Mouse (Mus musculus): Measurements from ENCODE around the gene Gm11634. TPM values are rescaled to one million over a fixed set of nuclear protein-coding genes. Genes with fewer than 3 reads are reported as not detected.
A peak's percentile ranks its signal among the peaks of the same experiment; 100 is the strongest.
"Not testable (repeated sequence)": the region's sequence is repeated elsewhere in the genome, so short reads cannot be mapped to it uniquely, and the experiment has no call there.

Gene Gm11634
- polyA plus RNA-seq, 1 experiment from 2014 or later: not detected

DNA sequence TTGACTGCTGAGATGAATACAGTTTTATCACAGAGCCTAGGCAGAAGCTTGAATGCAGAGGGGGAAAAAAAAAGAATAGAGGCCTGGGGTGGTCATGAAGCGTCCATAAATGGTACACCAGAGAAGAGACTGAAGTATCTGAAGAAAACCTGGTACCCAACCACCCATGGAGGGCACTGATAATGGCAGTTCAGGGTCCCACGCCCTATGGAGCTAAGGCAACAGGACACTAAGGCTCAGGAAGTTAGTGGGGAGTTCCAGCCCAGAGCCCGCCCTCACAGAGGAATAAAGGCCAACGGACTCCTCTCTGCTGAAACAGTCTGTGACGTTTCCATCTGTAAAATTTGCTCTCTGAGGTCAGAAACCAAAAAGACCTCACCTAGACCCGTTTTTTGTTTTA, 16.3 kb upstream of the Gm11634 start:
- H3K4me2 ChIP-seq: no peak overlapping the region
- H3K4me3 ChIP-seq: no peak overlapping the region
- no peaks in the 10 kb centered on the region for H3K9me3 ChIP-seq (replicated peaks)
- H3K9ac ChIP-seq: no peak overlapping the region
- H3K27ac ChIP-seq (ENCODE audit: poor library complexity, severe bottlenecking): no peak overlapping the region
- H3K27me3 ChIP-seq (replicated peaks): 0 out of 2 replicates have a peak, but pooled peaks cover 6% of the 10 kb centered on the region
- WGBS: 75% methylated on average over 6 of the region's 6 CpGs
- H3K36me3 ChIP-seq: no peaks in the 10 kb centered on the region
- no peak for ATAC-seq (ENCODE audit: insufficient number of reproducible peaks, low FRiP score)
- H3K4me1 ChIP-seq (replicated peaks): peaks cover 27% of the 10 kb centered on the region

DNA sequence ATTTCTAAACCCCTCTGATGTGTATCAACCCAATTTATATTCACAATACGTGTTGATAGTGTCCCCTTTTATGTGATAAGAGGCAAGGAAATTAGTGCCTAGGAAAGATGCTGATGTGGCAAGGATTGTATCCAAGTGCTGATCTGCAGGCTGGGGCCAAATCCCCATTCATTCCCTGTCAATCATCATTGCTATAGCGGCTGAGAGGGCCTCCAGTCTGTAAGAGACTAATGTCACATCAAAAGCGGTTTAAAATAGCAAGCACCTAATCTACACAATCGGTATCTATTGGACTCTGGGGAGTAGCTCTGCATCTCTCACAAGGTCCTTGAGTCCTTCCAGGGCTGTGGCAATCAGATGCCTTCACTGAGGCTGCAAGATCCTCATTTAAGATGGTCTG, 15.1 kb upstream of the Gm11634 start:
- H3K27me3 ChIP-seq (replicated peaks): 0 out of 2 replicates have a peak, but pooled peaks cover 6% of the 10 kb centered on the region
- H3K4me2 ChIP-seq: no peak overlapping the region
- H3K4me1 ChIP-seq (replicated peaks): peaks cover 32% of the 10 kb centered on the region
- H3K9me3 ChIP-seq (replicated peaks): no peaks in the 10 kb centered on the region
- H3K36me3 ChIP-seq: no peaks in the 10 kb centered on the region
- H3K9ac ChIP-seq: no peak overlapping the region
- H3K4me3 ChIP-seq: no peak overlapping the region
- ATAC-seq (ENCODE audit: insufficient number of reproducible peaks, low FRiP score): no peak
- WGBS: 36% methylated on average over 4 of the region's 4 CpGs
- no peak overlapping the region for H3K27ac ChIP-seq (ENCODE audit: poor library complexity, severe bottlenecking)

DNA sequence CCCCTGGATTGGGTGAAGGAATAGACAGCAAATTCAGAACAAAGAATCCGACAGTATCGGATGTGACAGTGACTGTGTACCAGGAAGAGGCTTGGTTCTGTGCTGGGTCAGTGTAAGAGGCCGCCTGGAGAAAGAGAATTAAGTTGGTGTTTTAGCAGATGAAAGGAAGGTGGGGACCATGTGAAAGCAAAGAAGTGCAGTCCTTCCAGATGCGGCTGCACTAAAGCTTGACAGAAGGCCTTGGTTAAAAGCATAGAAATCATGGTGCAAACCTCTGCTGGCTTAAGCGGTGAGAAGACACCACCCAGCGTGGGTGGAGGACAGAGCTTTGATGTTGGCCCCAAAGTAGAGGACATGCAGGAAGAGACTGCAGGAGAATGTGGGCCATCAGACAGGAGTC, 14.5 kb upstream of the Gm11634 start:
- Histone ChIP-seq H3K4me1 (replicated peaks) (peaks cover 32% of the 10 kb centered on the region), H3K27ac (ENCODE audit: poor library complexity, severe bottlenecking) (no peak overlapping the region), H3K9ac (no peak overlapping the region), H3K4me3 (no peak overlapping the region), H3K27me3 (replicated peaks) (0 out of 2 replicates have a peak, but pooled peaks cover 6% of the 10 kb centered on the region), H3K9me3 (replicated peaks) (no peaks in the 10 kb centered on the region), H3K36me3 (no peaks in the 10 kb centered on the region), H3K4me2 (no peak overlapping the region)
- no peak for ATAC-seq (ENCODE audit: insufficient number of reproducible peaks, low FRiP score)
- WGBS: 66% methylated on average over 6 of the region's 6 CpGs

DNA sequence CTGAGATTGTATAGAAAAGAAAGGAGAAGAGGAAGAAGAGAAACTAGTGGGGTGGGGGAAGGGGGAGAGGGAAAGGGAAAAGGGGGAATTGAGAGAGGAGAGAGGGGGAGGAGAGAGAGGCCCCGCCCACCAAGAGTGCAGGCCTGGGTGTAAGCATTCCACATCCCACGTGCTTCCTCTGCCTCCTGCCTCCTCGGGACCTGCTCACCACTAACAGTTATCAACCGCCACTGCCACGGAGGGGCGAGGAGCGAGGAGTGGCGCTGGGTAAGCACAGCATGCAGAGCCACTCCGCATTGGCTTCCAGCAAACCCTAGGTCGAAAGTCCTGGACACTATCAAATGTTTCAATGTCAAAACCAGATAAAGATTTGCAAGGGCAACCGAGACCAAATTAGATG, 11.4 kb upstream of the Gm11634 start:
- Histone ChIP-seq H3K4me1 (replicated peaks) (peaks cover 15% of the 10 kb centered on the region), H3K4me2 (peak overlapping the region; percentile 50), H3K4me3 (0 out of 2 replicates have a peak overlapping the region, but pooled peaks have one; percentile 14), H3K9ac (no peak overlapping the region), H3K9me3 (replicated peaks) (no peaks in the 10 kb centered on the region), H3K27ac (ENCODE audit: poor library complexity, severe bottlenecking) (no peak overlapping the region), H3K36me3 (no peaks in the 10 kb centered on the region), H3K27me3 (replicated peaks) (no peaks in the 10 kb centered on the region)
- peak; percentile 61; the same call in 1 of the 2 replicates for ATAC-seq (ENCODE audit: insufficient number of reproducible peaks, low FRiP score)
- WGBS: 11% methylated on average over 11 of the region's 11 CpGs

DNA sequence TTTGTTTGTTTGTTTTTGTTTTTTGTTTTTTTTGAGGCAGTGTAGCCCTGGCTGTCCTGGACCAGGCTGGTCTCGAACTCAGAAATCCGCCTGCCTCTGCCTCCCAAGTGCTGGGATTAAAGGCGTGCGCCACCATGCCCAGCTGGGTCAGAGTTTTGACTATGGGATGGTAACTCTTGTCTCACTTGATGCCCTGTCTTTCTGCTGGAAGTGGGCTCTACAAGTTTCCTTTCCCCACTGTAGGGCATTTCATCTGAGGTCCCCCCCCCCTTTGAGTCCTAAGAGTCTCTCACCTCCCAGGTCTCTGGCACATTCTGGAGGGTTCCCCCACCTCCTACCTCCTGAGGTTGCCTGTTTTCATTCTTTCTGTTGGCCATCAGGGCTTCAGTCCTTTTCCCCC, 8.1 kb upstream of the Gm11634 start:
- H3K9ac ChIP-seq; H3K36me3 ChIP-seq; H3K9me3 ChIP-seq (replicated peaks); H3K27ac ChIP-seq (ENCODE audit: poor library complexity, severe bottlenecking); H3K4me3 ChIP-seq; ATAC-seq (ENCODE audit: insufficient number of reproducible peaks, low FRiP score); H3K4me2 ChIP-seq; H3K27me3 ChIP-seq (replicated peaks): not testable (repeated sequence)
- H3K4me1 ChIP-seq (replicated peaks): peaks cover 13% of the 10 kb centered on the region
- WGBS: 87% methylated on average over 4 of the region's 4 CpGs

DNA sequence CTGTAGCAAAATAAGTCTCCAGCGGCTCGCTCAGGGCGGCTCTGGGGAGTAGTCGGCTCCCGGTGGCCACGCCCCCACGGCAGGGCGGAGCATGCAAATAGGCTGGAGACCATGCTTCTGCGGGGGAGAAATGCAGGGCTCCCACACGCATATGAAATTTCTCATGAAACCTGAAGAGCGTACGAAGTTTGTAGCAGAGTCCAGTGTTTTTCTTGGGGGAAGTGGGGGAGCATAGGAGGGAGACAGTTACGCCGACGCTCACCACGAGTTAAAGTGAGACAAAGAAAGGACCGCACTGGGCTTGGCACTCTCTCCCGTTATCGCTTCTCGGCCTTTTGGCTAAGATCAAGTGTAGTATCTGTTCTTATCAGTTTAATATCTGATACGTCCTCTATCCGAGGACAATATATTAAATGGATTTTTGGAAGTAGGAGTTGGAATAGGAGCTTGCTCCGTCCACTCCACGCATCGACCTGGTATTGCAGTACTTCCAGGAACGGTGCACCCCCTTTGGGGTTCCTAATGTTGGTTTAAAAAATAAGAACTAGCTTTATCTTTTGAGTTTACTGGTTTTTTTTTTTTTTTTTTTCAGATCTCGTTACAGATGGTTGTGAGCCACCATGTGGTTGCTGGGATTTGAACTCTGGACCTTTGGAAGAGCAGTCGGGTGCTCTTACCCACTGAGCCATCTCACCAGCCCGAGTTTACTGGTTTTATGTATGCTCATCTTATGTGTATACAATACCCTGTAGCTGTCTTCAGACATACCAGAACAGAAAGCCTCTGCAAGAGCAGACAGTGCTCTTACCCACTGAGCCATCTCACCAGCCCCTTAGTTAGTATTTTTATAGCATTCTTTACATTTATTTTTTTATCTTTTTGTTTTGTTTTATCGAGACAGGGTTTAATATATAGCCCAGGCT, 5.7 kb upstream of the Gm11634 start:
- H3K36me3 ChIP-seq; H3K4me1 ChIP-seq (replicated peaks); H3K27me3 ChIP-seq (replicated peaks); H3K9me3 ChIP-seq (replicated peaks): not testable (repeated sequence)
- Histone ChIP-seq H3K4me3 (peak overlapping the region; percentile 35), H3K4me2 (peak overlapping the region; percentile 65), H3K9ac (0 out of 2 replicates have a peak overlapping the region, but pooled peaks have one; percentile 40), H3K27ac (ENCODE audit: poor library complexity, severe bottlenecking) (peak overlapping the region; percentile 57; the same call in 1 of the 2 replicates)
- 2% methylated on average over 30 of the region's 30 CpGs for WGBS
- ATAC-seq (ENCODE audit: insufficient number of reproducible peaks, low FRiP score): 0 out of 2 replicates have a peak, but pooled peaks have one; percentile 63

DNA sequence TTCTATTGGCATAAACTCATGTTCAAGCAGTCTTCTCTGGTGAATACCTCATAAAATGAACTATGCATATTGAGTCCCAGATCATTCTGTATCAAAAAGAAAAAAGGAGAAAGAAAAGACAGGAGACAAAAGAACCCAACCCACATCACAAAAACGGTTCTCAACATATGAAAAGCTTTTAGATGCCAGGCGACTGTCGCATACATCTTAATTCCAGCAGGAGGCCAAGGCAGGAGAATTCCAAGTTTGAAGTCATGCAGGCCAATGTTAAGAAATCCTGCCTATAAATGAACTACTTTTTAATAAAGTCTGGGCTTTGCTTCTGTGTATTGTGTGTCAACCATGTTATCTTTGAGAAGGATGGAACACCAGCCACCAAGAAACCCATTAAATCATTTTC, 5.1 kb upstream of the Gm11634 start:
- Histone ChIP-seq H3K27ac (ENCODE audit: poor library complexity, severe bottlenecking) (no peak overlapping the region), H3K27me3 (replicated peaks) (peaks cover 7% of the 10 kb centered on the region; the same call in 1 of the 2 replicates), H3K4me3 (no peak overlapping the region), H3K36me3 (no peaks in the 10 kb centered on the region), H3K9ac (no peak overlapping the region), H3K4me2 (no peak overlapping the region), H3K9me3 (replicated peaks) (no peaks in the 10 kb centered on the region), H3K4me1 (replicated peaks) (0 out of 2 replicates have a peak, but pooled peaks cover 2% of the 10 kb centered on the region)
- WGBS: 1% methylated on average over 3 of the region's 3 CpGs
- no peak for ATAC-seq (ENCODE audit: insufficient number of reproducible peaks, low FRiP score)

DNA sequence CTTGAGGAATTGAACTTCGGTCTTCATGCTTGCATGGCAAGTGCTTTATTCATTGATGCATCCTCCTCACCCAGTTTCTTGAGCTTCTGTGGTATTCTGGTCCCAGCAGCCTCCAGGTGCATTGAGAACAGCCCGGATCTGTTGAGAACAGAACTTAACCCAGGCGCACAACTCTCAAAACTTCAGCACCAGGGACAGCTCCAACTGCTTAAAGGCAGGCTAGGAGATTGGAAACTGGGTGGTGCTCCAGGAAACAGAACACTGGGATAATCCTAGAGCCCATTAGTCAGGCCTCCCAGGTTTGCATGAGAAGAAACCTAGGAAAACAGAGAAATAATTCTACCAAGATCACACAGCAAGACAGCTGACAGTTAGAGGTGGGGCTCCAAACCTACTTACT, 3.4 kb upstream of the Gm11634 start:
- peaks cover 8% of the 10 kb centered on the region; the same call in 1 of the 2 replicates for H3K27me3 ChIP-seq (replicated peaks)
- no peak overlapping the region for H3K9ac ChIP-seq
- no peak overlapping the region for H3K4me2 ChIP-seq
- ATAC-seq (ENCODE audit: insufficient number of reproducible peaks, low FRiP score): no peak
- WGBS: 11% methylated on average over 3 of the region's 3 CpGs
- H3K4me1 ChIP-seq (replicated peaks): 0 out of 2 replicates have a peak, but pooled peaks cover 2% of the 10 kb centered on the region
- H3K27ac ChIP-seq (ENCODE audit: poor library complexity, severe bottlenecking): no peak overlapping the region
- H3K9me3 ChIP-seq (replicated peaks): no peaks in the 10 kb centered on the region
- H3K36me3 ChIP-seq: no peaks in the 10 kb centered on the region
- no peak overlapping the region for H3K4me3 ChIP-seq

DNA sequence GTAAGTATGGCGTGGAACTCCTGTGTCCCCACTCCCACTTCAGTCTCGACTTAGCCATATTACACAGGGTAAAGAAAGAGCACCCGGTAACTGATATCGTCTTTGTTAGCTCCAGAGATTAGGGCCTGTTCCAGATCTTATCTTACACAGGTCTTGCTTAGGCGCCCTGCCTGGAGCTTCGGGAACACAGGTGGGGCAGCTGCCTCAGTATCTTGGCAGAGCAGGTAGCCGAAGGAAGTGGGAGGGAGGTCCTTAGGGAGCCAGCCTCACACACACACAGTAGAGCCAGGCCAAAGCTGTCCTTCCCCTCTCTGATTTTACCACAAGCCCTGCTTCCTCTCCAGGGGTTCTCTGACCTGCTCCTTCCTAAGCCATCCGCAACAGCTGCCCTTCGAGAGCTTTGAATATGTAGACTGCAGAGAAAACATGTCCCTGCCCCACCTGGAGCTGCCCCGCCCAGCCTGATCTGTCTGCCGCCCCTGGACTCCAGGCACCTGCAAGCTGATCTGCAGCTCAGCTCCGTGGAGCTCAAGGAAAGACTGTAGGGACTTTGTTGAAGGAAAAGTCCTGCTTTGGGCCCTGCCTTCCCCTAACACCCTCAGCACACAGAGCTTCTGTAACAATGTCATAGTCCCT, 8.9 kb downstream of the Gm11634 start:
- no peak overlapping the region for H3K4me2 ChIP-seq
- H3K27me3 ChIP-seq (replicated peaks): no peaks in the 10 kb centered on the region
- H3K27ac ChIP-seq (ENCODE audit: poor library complexity, severe bottlenecking): no peak overlapping the region
- WGBS: 69% methylated on average over 12 of the region's 12 CpGs
- H3K9ac ChIP-seq: no peak overlapping the region
- ATAC-seq (ENCODE audit: insufficient number of reproducible peaks, low FRiP score): no peak
- H3K4me3 ChIP-seq: no peak overlapping the region
- H3K4me1 ChIP-seq (replicated peaks): no peaks in the 10 kb centered on the region
- H3K36me3 ChIP-seq: peaks cover 19% of the 10 kb centered on the region; the same call in 1 of the 2 replicates
- no peaks in the 10 kb centered on the region for H3K9me3 ChIP-seq (replicated peaks)

DNA sequence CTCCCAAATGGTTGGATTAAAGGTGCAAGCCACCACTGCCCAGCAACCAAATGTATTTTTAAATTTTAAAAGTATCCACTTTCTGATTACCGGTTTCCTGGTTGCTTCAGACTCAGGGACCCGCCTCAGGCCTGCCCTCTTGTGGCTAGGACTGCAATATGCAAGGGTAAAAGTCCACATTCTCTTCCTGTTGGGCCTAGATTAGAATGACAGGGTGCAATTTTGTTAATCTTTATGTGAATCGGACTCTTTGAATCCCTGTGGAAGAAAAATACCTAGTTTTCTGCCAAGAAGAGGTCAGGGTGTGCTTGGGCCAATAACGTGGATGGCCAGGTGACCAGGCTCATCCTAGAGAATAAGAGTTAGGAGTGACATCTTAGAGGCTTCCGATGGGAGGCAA, 9.6 kb downstream of the Gm11634 start:
- no peaks in the 10 kb centered on the region for H3K4me1 ChIP-seq (replicated peaks)
- no peaks in the 10 kb centered on the region for H3K27me3 ChIP-seq (replicated peaks)
- H3K4me2 ChIP-seq: no peak overlapping the region
- WGBS: 30% methylated on average over 5 of the region's 5 CpGs
- no peaks in the 10 kb centered on the region for H3K9me3 ChIP-seq (replicated peaks)
- H3K27ac ChIP-seq (ENCODE audit: poor library complexity, severe bottlenecking): no peak overlapping the region
- no peak overlapping the region for H3K9ac ChIP-seq
- no peak for ATAC-seq (ENCODE audit: insufficient number of reproducible peaks, low FRiP score)
- H3K36me3 ChIP-seq: peaks cover 19% of the 10 kb centered on the region; the same call in 1 of the 2 replicates
- no peak overlapping the region for H3K4me3 ChIP-seq

DNA sequence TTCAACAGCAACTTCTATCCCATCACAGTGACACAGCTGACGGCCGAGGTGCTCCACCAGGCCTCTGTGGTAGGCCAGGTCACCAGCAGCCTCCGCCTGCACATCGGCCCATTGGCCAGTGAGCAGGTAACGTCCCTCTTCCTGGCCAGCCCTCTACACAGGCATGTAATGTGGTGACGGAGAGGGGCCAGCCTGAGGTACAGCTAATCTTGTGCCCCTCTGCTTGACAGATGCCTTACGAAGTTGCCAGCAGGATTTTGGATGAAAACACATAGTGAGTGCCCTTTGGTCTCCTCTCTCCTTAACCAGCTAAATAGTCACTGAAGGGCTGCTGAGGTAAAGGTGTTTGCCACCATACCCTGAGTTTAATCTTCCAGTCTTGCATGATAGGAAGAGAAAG, 10.2 kb downstream of the Gm11634 start:
- H3K9me3 ChIP-seq (replicated peaks): no peaks in the 10 kb centered on the region
- no peak overlapping the region for H3K4me2 ChIP-seq
- no peaks in the 10 kb centered on the region for H3K27me3 ChIP-seq (replicated peaks)
- H3K36me3 ChIP-seq: peaks cover 19% of the 10 kb centered on the region; the same call in 1 of the 2 replicates
- H3K9ac ChIP-seq: no peak overlapping the region
- no peak overlapping the region for H3K4me3 ChIP-seq
- no peak overlapping the region for H3K27ac ChIP-seq (ENCODE audit: poor library complexity, severe bottlenecking)
- 86% methylated on average over 7 of the region's 7 CpGs for WGBS
- ATAC-seq (ENCODE audit: insufficient number of reproducible peaks, low FRiP score): no peak
- H3K4me1 ChIP-seq (replicated peaks): no peaks in the 10 kb centered on the region
